Mouse (Mus musculus) cerebellum, adult 2 months (tissue): Measurements from ENCODE around the gene Col17a1.

ENCODE experiments used
- CTCF ChIP-seq: fragments of 200-500 bp; IDR thresholded peaks from 2 replicates; pipeline ENCODE4 v1.5.1; 2011; ENCODE audit warnings: low read depth, mild to moderate bottlenecking, control low read depth, low read length, moderate library complexity, borderline replicate concordance; ENCODE audit not compliant: insufficient read depth
- POLR2A ChIP-seq: fragments of 200-500 bp; IDR thresholded peaks from 2 replicates; pipeline ENCODE4 v1.6.1; 2011; ENCODE audit warnings: low read length, control low read depth, borderline replicate concordance; ENCODE audit not compliant: insufficient read depth

GRCm38 (mm10) chr19:47678675-47679074 is 13.2 kb downstream of the Col17a1 start:
- no peak for TF ChIP-seq CTCF
- no peak for TF ChIP-seq POLR2A
